ENCODE assay signal across 16 mouse cellular contexts in genomic region chr3:121645447-121645846, GRCm38 (mm10). TPM values are rescaled to one million over a fixed set of nuclear protein-coding genes. Genes with fewer than 3 reads are reported as not detected.
DNase-seq lines count a peak whose midpoint lies in the region; TF ChIP-seq lines count a peak whose summit lies in the region.
"Had no signal": no experiment of that assay in that cellular context is flagged by ENCODE, and none has a peak within 500 bp of the region (broad histone marks: within the 10 kb centered on the region; RNA-seq: fewer than 3 reads in every experiment).

No protein-coding gene starts in this region.

- H3K4me3 ChIP-seq in kidney, adult 2 months (ENCODE audit: insufficient read depth, low read depth, low read length): no peak overlapping the region
- H3K4me3 ChIP-seq: hindbrain, embryonic 15.5 days; limb, embryonic 15.5 days; midbrain, embryonic 15.5 days had no signal

- peak; percentile 27 for DNase-seq in gastrocnemius, postnatal 25 days
- no peak for DNase-seq in gastrocnemius, postnatal 36 days
- peak; percentile 59 for DNase-seq in adipocyte (ENCODE audit: low spot score)
- peak; percentile 36 for DNase-seq in kidney, adult 2 months
- peak; percentile 43 for DNase-seq in lung, postnatal 14 days
- no peak for DNase-seq in right cerebral cortex, postnatal 36 days (ENCODE audit: low spot score in 2 of 2)
- no peak for DNase-seq in natural killer cell, adult 2 months (ENCODE audit: low spot score in 2 of 2)
- no peak for DNase-seq in ovary, postnatal 14 days (ENCODE audit: low spot score)

- peak overlapping the region; percentile 100 for H3K27ac ChIP-seq in kidney, adult 2 months (ENCODE audit: insufficient read depth, low read depth, low read length)
- H3K27ac ChIP-seq: hindbrain, embryonic 15.5 days; limb, embryonic 15.5 days; midbrain, embryonic 15.5 days had no signal

- no peaks in the 10 kb centered on the region for H3K36me3 ChIP-seq in kidney, adult 2 months (ENCODE audit: control insufficient read depth, insufficient read depth, low read length)
- H3K36me3 ChIP-seq: hindbrain, embryonic 15.5 days; limb, embryonic 15.5 days; midbrain, embryonic 15.5 days had no signal

- 59% methylated on average over 7 of the region's 7 CpGs for WGBS in kidney, adult 2 months

- H3K4me1 ChIP-seq in kidney, adult 2 months (ENCODE audit: control insufficient read depth, insufficient read depth, low read length): peaks cover 33% of the 10 kb centered on the region
- H3K4me1 ChIP-seq: hindbrain, embryonic 15.5 days; midbrain, embryonic 15.5 days had no signal

- TF ChIP-seq POLR2A in kidney, adult 2 months (IDR thresholded peaks at IDR 0.05; ENCODE audit: low read depth, low read length): no peak

- intact Hi-C loops in gastrocnemius, postnatal 36 days (cut with DNase I): no loop called here

- H3K27me3 ChIP-seq in kidney, adult 2 months (replicated peaks; ENCODE audit: control insufficient read depth, insufficient read depth, low read length): no peaks in the 10 kb centered on the region
- H3K27me3 ChIP-seq: hindbrain, embryonic 15.5 days; limb, embryonic 15.5 days; midbrain, embryonic 15.5 days had no signal

- no peak for TF ChIP-seq CTCF in kidney, adult 2 months (conservative IDR thresholded peaks at IDR 0.05; ENCODE audit: insufficient read depth, insufficient read length, low read depth, low read length)

RNA-seq across cellular contexts. Expression of gene 4930432M17Rik, which starts 25.1 kb away (rescaled TPM):
- not detected for total RNA-seq in gastrocnemius, postnatal 25 days (2021)
- not detected for total RNA-seq in gastrocnemius, postnatal 36 days (2021)
- not detected in 2 replicates for polyA plus RNA-seq in kidney, adult 2 months (2012; rRNA removed)
- total RNA-seq: heart, adult 18-20 months; layer of hippocampus, postnatal 25 days had no signal
- polyA plus RNA-seq: brain, embryonic 14.5 days; cortical plate, adult 2 months; forebrain, embryonic 11.5 days; hindbrain, embryonic 15.5 days; limb, embryonic 15.5 days; midbrain, embryonic 15.5 days had no signal

Comparison
In these comparisons a context has a peak if more than half of its experiments do, and no peak if none do; other contexts are left out.
1. DNase-seq: peak in gastrocnemius, postnatal 25 days (single experiment), adipocyte (single experiment), kidney, adult 2 months (single experiment) and lung, postnatal 14 days (single experiment); none in gastrocnemius, postnatal 36 days (0 of 2), right cerebral cortex, postnatal 36 days (0 of 2), natural killer cell, adult 2 months (0 of 2) and ovary, postnatal 14 days (single experiment).